Mouse (Mus musculus) embryonic facial prominence, embryonic 15.5 days (tissue): ENCODE data around the gene Cyp2j13. TPM values are rescaled to one million over a fixed set of nuclear protein-coding genes. Genes with fewer than 3 reads are reported as not detected.
"Not testable (repeated sequence)": the region's sequence is repeated elsewhere in the genome, so short reads cannot be mapped to it uniquely, and the experiment has no call there.

Experiments
- ATAC-seq: fragments of 200-750 bp; cut with Nextera tagmentation; 2 replicates; pipeline ENCODE4 v1.8.0; 2017; ENCODE audit warnings: low read depth, moderate TSS enrichment; ENCODE audit not compliant: insufficient number of reproducible peaks, low FRiP score, low TSS enrichment
- H3K27ac ChIP-seq: fragments of 300-500 bp; sonication (generic); replicated peaks from 2 replicates; pipeline ENCODE4 v1.5.1; 2015; ENCODE audit warnings: mild to moderate bottlenecking, inconsistent platforms
- H3K27me3 ChIP-seq: fragments of 300-500 bp; sonication (generic); 2 replicates; pipeline ENCODE4 v1.6.1; 2015; ENCODE audit warnings: inconsistent platforms
- H3K36me3 ChIP-seq: fragments of 300-500 bp; sonication (generic); 2 replicates; pipeline ENCODE4 v1.6.1; 2015; ENCODE audit warnings: mild to moderate bottlenecking, inconsistent platforms
- H3K4me1 ChIP-seq: fragments of 300-500 bp; sonication (generic); 2 replicates; pipeline ENCODE4 v1.6.1; 2015; ENCODE audit warnings: inconsistent platforms
- H3K4me2 ChIP-seq: fragments of 300-500 bp; sonication (generic); replicated peaks from 2 replicates; pipeline ENCODE4 v1.6.1; 2015; ENCODE audit warnings: mild to moderate bottlenecking, inconsistent platforms
- H3K4me3 ChIP-seq: fragments of 300-500 bp; sonication (generic); replicated peaks from 2 replicates; pipeline ENCODE4 v1.5.1; 2015; ENCODE audit warnings: mild to moderate bottlenecking, inconsistent platforms
- H3K9ac ChIP-seq: fragments of 300-500 bp; sonication (generic); 2 replicates; pipeline ENCODE4 v1.6.1; 2015; ENCODE audit warnings: inconsistent platforms
- H3K9me3 ChIP-seq: fragments of 300-500 bp; sonication (generic); replicated peaks from 2 replicates; pipeline ENCODE4 v1.6.1; 2016; ENCODE audit warnings: inconsistent platforms
- WGBS: fragments of 180-500 bp; shearing (Covaris S2); methylation state at CpG from one replicate; pipeline ENCODE4 v1.1.7; 2015; 5-methylcytosine and 5-hydroxymethylcytosine counted together
- polyA plus RNA-seq: library from polyadenylated mRNA; unstranded; fragments of >200 nt; fragmentation: Nextera tagmentation; extraction: Ambion mirVana; gene quantifications from 2 replicates; pipeline ENCODE4 v1.2.1, GENCODE M21; 2015

The Cyp2j13 gene
- polyA plus RNA-seq, result not detected in 2 replicates

- no peak within 1 kb of the TSS for H3K9ac ChIP-seq
- peaks cover 6% of the 10 kb centered on the region; the same call in 1 of the 2 replicates for H3K4me1 ChIP-seq
- no peaks in the 10 kb centered on the region for H3K9me3 ChIP-seq
- H3K36me3 ChIP-seq, result no peaks in the 10 kb centered on the region
- no peaks in the 10 kb centered on the region for H3K27me3 ChIP-seq
- WGBS, result 4% methylated on average over 20 of the region's 20 CpGs
- peak within 1 kb of the TSS; percentile 22; the same call in 1 of the 2 replicates for H3K4me3 ChIP-seq
- ATAC-seq, result peak; percentile 51; the same call in 1 of the 2 replicates
- H3K27ac ChIP-seq, result no peak within 1 kb of the TSS
- peak within 1 kb of the TSS; percentile 42 for H3K4me2 ChIP-seq
Measured at GRCm38 (mm10) chr4:96077261-96078125, at the start of gene Cyp2j13. Cyp2j13 (minus strand) TSS chr4:96077546.

GRCm38 (mm10) chr4:96096841-96097240 is 19.5 kb upstream of the Cyp2j13 start:
- Histone ChIP-seq H3K36me3 (no peaks in the 10 kb centered on the region), H3K4me1 (no peaks in the 10 kb centered on the region), H3K27me3 (no peaks in the 10 kb centered on the region), H3K4me2 (no peak overlapping the region), H3K4me3 (no peak overlapping the region), H3K9me3 (no peaks in the 10 kb centered on the region), H3K9ac (no peak overlapping the region), H3K27ac (no peak overlapping the region)
- ATAC-seq, result no peak
- 28% methylated on average over 2 of the region's 2 CpGs for WGBS

- no peak overlapping the region for H3K9ac ChIP-seq
- H3K4me2 ChIP-seq, result no peak overlapping the region
- H3K27me3 ChIP-seq, result no peaks in the 10 kb centered on the region
- no peaks in the 10 kb centered on the region for H3K4me1 ChIP-seq
- no peaks in the 10 kb centered on the region for H3K9me3 ChIP-seq
- no peak overlapping the region for H3K4me3 ChIP-seq
- ATAC-seq, result no peak
- no peak overlapping the region for H3K27ac ChIP-seq
- H3K36me3 ChIP-seq, result no peaks in the 10 kb centered on the region
Measured at GRCm38 (mm10) chr4:96091869-96092268, 14.5 kb upstream of the Cyp2j13 start.

- H3K36me3 ChIP-seq, H3K27ac ChIP-seq, H3K9me3 ChIP-seq, ATAC-seq, H3K27me3 ChIP-seq, H3K4me3 ChIP-seq, H3K9ac ChIP-seq, H3K4me2 ChIP-seq, H3K4me1 ChIP-seq: not testable (repeated sequence)
- 59% methylated on average over 6 of the region's 6 CpGs for whole genome bisulfite sequencing
Measured at GRCm38 (mm10) chr4:96089356-96090048, 12.2 kb upstream of the Cyp2j13 start.

- no peaks in the 10 kb centered on the region for H3K27me3 ChIP-seq
- no peak for ATAC-seq
Measured at GRCm38 (mm10) chr4:96078308-96078707, 962 bp upstream of the Cyp2j13 start.

GRCm38 (mm10) chr4:96062045-96062444 is 15.3 kb downstream of the Cyp2j13 start:
- no peak overlapping the region for H3K4me2 ChIP-seq
- H3K27ac ChIP-seq, result no peak overlapping the region
- H3K27me3 ChIP-seq, result no peaks in the 10 kb centered on the region
- WGBS, result 83% methylated on average over 2 of the region's 2 CpGs
- no peak overlapping the region for H3K4me3 ChIP-seq
- no peaks in the 10 kb centered on the region for H3K4me1 ChIP-seq
- ATAC-seq, result no peak
- H3K9ac ChIP-seq, result no peak overlapping the region
- no peaks in the 10 kb centered on the region for H3K36me3 ChIP-seq
- H3K9me3 ChIP-seq, result no peaks in the 10 kb centered on the region

More at GRCm38 (mm10) chr4:96078308-96078707, 962 bp upstream of the Cyp2j13 start:
- H3K4me2 ChIP-seq, result no peak overlapping the region
- no peaks in the 10 kb centered on the region for H3K9me3 ChIP-seq
- H3K36me3 ChIP-seq, result no peaks in the 10 kb centered on the region
- no peak overlapping the region for H3K27ac ChIP-seq
- peaks cover 6% of the 10 kb centered on the region; the same call in 1 of the 2 replicates for H3K4me1 ChIP-seq
- no peak overlapping the region for H3K4me3 ChIP-seq
- H3K9ac ChIP-seq, result no peak overlapping the region

- no peaks in the 10 kb centered on the region for H3K27me3 ChIP-seq
- ATAC-seq, result no peak
- H3K36me3 ChIP-seq, result no peaks in the 10 kb centered on the region
- WGBS, result 88% methylated on average over 2 of the region's 2 CpGs
- no peak overlapping the region for H3K27ac ChIP-seq
- H3K4me2 ChIP-seq, result no peak overlapping the region
- H3K9me3 ChIP-seq, result no peaks in the 10 kb centered on the region
- no peak overlapping the region for H3K4me3 ChIP-seq
- no peak overlapping the region for H3K9ac ChIP-seq
- H3K4me1 ChIP-seq, result no peaks in the 10 kb centered on the region
Measured at GRCm38 (mm10) chr4:96060106-96060505, 17.2 kb downstream of the Cyp2j13 start.

- 42% methylated on average over 1 of the region's 1 CpGs for WGBS
- no peaks in the 10 kb centered on the region for H3K27me3 ChIP-seq
- H3K36me3 ChIP-seq, result no peaks in the 10 kb centered on the region
- H3K4me1 ChIP-seq, result no peaks in the 10 kb centered on the region
- no peak overlapping the region for H3K4me2 ChIP-seq
- ATAC-seq, result no peak
- H3K9me3 ChIP-seq, result no peaks in the 10 kb centered on the region
- no peak overlapping the region for H3K9ac ChIP-seq
- H3K4me3 ChIP-seq, result no peak overlapping the region
- H3K27ac ChIP-seq, result no peak overlapping the region
Measured at GRCm38 (mm10) chr4:96028412-96028811, 48.9 kb downstream of the Cyp2j13 start.

- Histone ChIP-seq H3K4me1 (no peaks in the 10 kb centered on the region), H3K27me3 (no peaks in the 10 kb centered on the region), H3K4me3 (no peak overlapping the region), H3K36me3 (no peaks in the 10 kb centered on the region), H3K4me2 (no peak overlapping the region), H3K9me3 (no peaks in the 10 kb centered on the region), H3K9ac (no peak overlapping the region), H3K27ac (no peak overlapping the region)
- ATAC-seq, result no peak
Measured at GRCm38 (mm10) chr4:96022803-96023202, 54.5 kb downstream of the Cyp2j13 start.

- no peaks in the 10 kb centered on the region for H3K36me3 ChIP-seq
- H3K9ac ChIP-seq, result no peak overlapping the region
- H3K4me3 ChIP-seq, result no peak overlapping the region
- no peak overlapping the region for H3K4me2 ChIP-seq
- WGBS, result 88% methylated on average over 1 of the region's 1 CpGs
- no peaks in the 10 kb centered on the region for H3K27me3 ChIP-seq
- no peaks in the 10 kb centered on the region for H3K9me3 ChIP-seq
- no peaks in the 10 kb centered on the region for H3K4me1 ChIP-seq
- ATAC-seq, result no peak
- no peak overlapping the region for H3K27ac ChIP-seq
Measured at GRCm38 (mm10) chr4:96016875-96017274, 60.5 kb downstream of the Cyp2j13 start.

- not testable (repeated sequence) for H3K9me3 ChIP-seq, H3K36me3 ChIP-seq, H3K27me3 ChIP-seq, H3K27ac ChIP-seq, H3K9ac ChIP-seq, ATAC-seq, H3K4me1 ChIP-seq, H3K4me2 ChIP-seq, H3K4me3 ChIP-seq
- WGBS, result 94% methylated on average over 17 of the region's 17 CpGs
Measured at GRCm38 (mm10) chr4:95982221-95982620, 95.1 kb downstream of the Cyp2j13 start.
